Mouse (Mus musculus): ENCODE data around the gene Hrk. TPM values are rescaled to one million over a fixed set of nuclear protein-coding genes. Genes with fewer than 3 reads are reported as not detected.

Gene Hrk
- 2.3 and 2.6 TPM in 2 replicates for polyA plus RNA-seq (2015; fragmentation: Nextera tagmentation; extraction: Ambion mirVana)

DNA sequence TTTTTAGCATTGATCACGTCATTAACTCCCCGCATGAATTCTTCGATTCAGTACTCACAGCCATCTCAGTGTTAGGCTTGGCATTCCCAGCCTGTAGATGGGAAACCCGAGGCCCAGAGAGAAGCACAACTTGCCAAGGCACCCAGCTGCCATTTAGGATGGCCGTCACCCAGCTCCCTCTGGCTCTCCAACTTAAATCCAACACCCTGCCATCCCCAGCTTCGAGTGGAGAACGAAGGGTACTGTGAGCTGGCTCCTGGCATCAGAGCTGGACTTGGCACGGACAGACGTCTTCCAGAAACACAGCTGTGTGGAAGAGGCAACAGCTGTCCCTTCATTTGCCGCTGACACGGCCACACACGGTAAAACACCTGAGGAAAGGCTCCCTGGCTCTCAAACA, at the start of gene Hrk:
Hrk (plus strand) TSS at position 68 of the 400 bp plus-strand sequence.
- Histone ChIP-seq H3K36me3 (no peaks in the 10 kb centered on the region), H3K9me3 (no peaks in the 10 kb centered on the region), H3K4me1 (replicated peaks) (peaks cover 10% of the 10 kb centered on the region), H3K27me3 (peaks cover 84% of the 10 kb centered on the region), H3K27ac (no peak within 1 kb of the TSS), H3K9ac (no peak within 1 kb of the TSS; the same call in 1 of the 2 replicates), H3K4me2 (no peak within 1 kb of the TSS), H3K4me3 (no peak within 1 kb of the TSS)
- 69% methylated on average over 12 of the region's 12 CpGs for WGBS
- no peak for ATAC-seq (ENCODE audit: low FRiP score)

DNA sequence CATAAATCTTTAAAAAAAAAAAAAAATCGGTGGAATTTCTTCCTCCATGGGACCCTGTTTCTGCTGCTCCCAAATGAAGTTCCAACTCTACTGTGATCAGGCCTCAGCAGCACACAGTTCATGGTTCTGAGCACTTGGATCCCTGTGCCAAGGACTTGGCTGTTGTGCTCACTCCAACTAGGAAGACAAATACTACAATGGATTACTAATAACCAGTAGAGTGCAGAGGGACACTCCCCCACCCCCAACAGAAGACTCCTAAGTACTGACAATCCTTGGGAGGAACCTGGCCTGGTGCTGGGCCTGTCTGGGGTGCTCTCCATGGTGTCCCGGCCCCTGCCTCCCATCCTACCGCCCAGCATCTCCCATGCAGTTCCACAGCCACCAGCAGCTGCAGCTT, 46.1 kb upstream of the Hrk start:
- no peak overlapping the region for H3K4me2 ChIP-seq
- ATAC-seq (ENCODE audit: low FRiP score) = no peak

GRCm38 (mm10) chr5:118118922-118119321, 45.5 kb upstream of the Hrk start:
- 60% methylated on average over 5 of the region's 5 CpGs for WGBS
- no peak overlapping the region for H3K9ac ChIP-seq
- no peak overlapping the region for H3K4me2 ChIP-seq

More for the DNA sequence above, 46.1 kb upstream of the Hrk start:
- H3K4me3 ChIP-seq = no peak overlapping the region
- H3K4me1 ChIP-seq (replicated peaks) = peaks cover 68% of the 10 kb centered on the region
- no peaks in the 10 kb centered on the region for H3K9me3 ChIP-seq
- H3K9ac ChIP-seq = no peak overlapping the region
- WGBS = 79% methylated on average over 3 of the region's 3 CpGs
- H3K27ac ChIP-seq = peak overlapping the region; percentile 85
- H3K36me3 ChIP-seq = no peaks in the 10 kb centered on the region
- no peaks in the 10 kb centered on the region for H3K27me3 ChIP-seq

GRCm38 (mm10) chr5:118120670-118121069, 43.8 kb upstream of the Hrk start:
- Histone ChIP-seq H3K36me3 (peaks cover 10% of the 10 kb centered on the region), H3K27me3 (no peaks in the 10 kb centered on the region), H3K27ac (peak overlapping the region; percentile 14; the same call in 1 of the 2 replicates), H3K4me1 (replicated peaks) (peaks cover 69% of the 10 kb centered on the region), H3K4me3 (no peak overlapping the region), H3K9me3 (no peaks in the 10 kb centered on the region), H3K4me2 (no peak overlapping the region), H3K9ac (no peak overlapping the region)
- 35% methylated on average over 2 of the region's 2 CpGs for WGBS
- no peak for ATAC-seq (ENCODE audit: low FRiP score)

More at GRCm38 (mm10) chr5:118118922-118119321, 45.5 kb upstream of the Hrk start:
- peak overlapping the region; percentile 85 for H3K27ac ChIP-seq
- H3K9me3 ChIP-seq = no peaks in the 10 kb centered on the region
- peaks cover 73% of the 10 kb centered on the region for H3K4me1 ChIP-seq (replicated peaks)
- H3K4me3 ChIP-seq = no peak overlapping the region
- no peaks in the 10 kb centered on the region for H3K36me3 ChIP-seq
- peak; percentile 47; the same call in 1 of the 2 replicates for ATAC-seq (ENCODE audit: low FRiP score)
- H3K27me3 ChIP-seq = no peaks in the 10 kb centered on the region

- Histone ChIP-seq H3K27me3 (no peaks in the 10 kb centered on the region), H3K9ac (no peak overlapping the region), H3K4me2 (no peak overlapping the region), H3K27ac (no peak overlapping the region), H3K36me3 (peaks cover 16% of the 10 kb centered on the region), H3K9me3 (no peaks in the 10 kb centered on the region), H3K4me3 (no peak overlapping the region), H3K4me1 (replicated peaks) (peaks cover 57% of the 10 kb centered on the region)
- no peak for ATAC-seq (ENCODE audit: low FRiP score)
- 97% methylated on average over 4 of the region's 4 CpGs for WGBS
Observed at GRCm38 (mm10) chr5:118121928-118122327, 42.5 kb upstream of the Hrk start.

DNA sequence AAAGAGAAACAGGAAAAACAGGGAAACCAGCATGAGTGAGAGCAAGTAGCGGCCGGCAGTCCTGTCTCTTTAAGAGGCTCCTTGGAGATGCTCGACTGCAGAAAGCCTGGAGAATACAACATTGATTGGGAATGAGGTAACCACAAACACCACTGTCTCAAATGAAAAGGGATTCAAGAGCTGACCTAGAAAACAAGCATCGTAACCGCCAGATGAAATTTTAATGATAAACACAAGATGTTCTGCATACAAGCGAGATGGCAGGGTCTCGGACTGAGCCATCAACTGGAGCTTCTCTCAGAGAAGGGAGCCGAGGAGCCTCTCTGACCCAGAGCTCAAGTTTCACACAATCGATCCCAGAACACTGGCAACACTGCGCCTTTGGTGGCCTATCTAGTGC, 41.4 kb upstream of the Hrk start:
- Histone ChIP-seq H3K9ac (peak overlapping the region; percentile 6; the same call in 1 of the 2 replicates), H3K36me3 (peaks cover 28% of the 10 kb centered on the region), H3K27me3 (no peaks in the 10 kb centered on the region), H3K4me2 (no peak overlapping the region), H3K4me1 (replicated peaks) (peaks cover 46% of the 10 kb centered on the region), H3K4me3 (no peak overlapping the region), H3K27ac (peak overlapping the region; percentile 14), H3K9me3 (no peaks in the 10 kb centered on the region)
- ATAC-seq (ENCODE audit: low FRiP score) = no peak
- WGBS = 57% methylated on average over 10 of the region's 10 CpGs

DNA sequence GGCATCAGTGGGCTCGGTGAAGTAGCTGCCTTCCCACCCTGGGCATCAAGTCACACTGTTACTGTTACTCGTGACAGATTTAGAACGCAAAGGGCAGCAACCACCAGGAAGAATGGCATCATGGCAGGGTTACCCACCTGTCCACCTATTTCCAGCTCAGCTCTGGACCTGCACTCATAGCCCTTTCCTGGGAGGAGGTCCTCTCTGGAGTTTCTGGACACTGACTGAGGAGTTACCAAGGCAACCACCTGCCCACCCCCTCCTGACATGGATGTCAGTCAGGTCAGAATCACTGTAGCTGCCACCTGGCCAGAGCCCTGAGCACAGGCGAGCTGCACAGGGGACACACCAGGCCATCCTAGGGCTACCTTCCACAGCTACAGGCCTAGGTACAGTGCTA, 37.8 kb upstream of the Hrk start:
- H3K9me3 ChIP-seq = no peaks in the 10 kb centered on the region
- no peak overlapping the region for H3K9ac ChIP-seq
- H3K27ac ChIP-seq = no peak overlapping the region
- 91% methylated on average over 4 of the region's 4 CpGs for WGBS
- peaks cover 13% of the 10 kb centered on the region; the same call in 1 of the 2 replicates for H3K4me1 ChIP-seq (replicated peaks)
- H3K36me3 ChIP-seq = peaks cover 35% of the 10 kb centered on the region
- no peak for ATAC-seq (ENCODE audit: low FRiP score)
- no peak overlapping the region for H3K4me2 ChIP-seq
- no peaks in the 10 kb centered on the region for H3K27me3 ChIP-seq
- H3K4me3 ChIP-seq = no peak overlapping the region

DNA sequence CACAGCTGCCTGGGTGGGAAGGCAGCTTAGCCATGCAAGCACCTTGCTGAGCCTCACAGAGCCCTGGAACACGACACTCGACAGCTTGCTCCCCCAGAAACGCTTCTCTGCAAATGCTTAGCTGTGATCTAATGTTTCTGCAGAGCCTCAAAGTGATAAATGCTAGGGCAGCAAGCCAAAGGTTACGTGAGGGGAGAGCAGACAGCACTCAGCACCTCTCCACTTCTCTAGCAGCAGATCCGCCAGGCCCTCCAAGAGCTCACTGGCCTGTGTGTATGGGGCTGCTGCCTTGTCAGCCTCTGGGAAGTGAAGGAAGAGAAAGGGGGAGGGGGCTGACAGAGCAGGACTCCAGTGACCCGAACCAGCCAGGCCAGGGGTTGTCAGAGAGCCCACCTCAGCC, 36.2 kb upstream of the Hrk start:
- H3K36me3 ChIP-seq = peaks cover 35% of the 10 kb centered on the region
- no peak overlapping the region for H3K4me2 ChIP-seq
- no peak overlapping the region for H3K9ac ChIP-seq
- H3K9me3 ChIP-seq = no peaks in the 10 kb centered on the region
- 88% methylated on average over 6 of the region's 6 CpGs for WGBS
- 0 out of 2 replicates have a peak, but pooled peaks cover 6% of the 10 kb centered on the region for H3K4me1 ChIP-seq (replicated peaks)
- no peak for ATAC-seq (ENCODE audit: low FRiP score)
- H3K27ac ChIP-seq = no peak overlapping the region
- no peak overlapping the region for H3K4me3 ChIP-seq
- no peaks in the 10 kb centered on the region for H3K27me3 ChIP-seq

DNA sequence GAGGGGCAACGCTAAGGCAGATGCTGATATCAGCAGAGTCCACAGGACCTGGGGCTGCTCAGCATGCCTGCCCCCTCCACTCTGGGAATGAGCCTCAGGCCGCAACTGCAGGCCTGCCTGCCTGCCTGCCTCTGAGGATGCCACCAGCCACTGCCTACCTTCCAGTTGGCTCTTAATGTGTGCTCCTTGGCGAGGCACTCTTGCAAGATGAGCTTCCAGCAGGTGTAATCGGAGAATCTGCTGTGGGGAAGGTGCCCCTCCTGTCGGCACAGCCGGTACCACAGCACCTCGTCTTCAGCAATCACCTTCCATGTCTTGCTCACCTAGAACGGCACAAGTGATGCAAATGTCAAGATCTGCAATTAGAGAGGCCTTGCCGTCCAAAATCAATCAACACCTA, 35.8 kb upstream of the Hrk start:
- Histone ChIP-seq H3K36me3 (peaks cover 35% of the 10 kb centered on the region), H3K9me3 (no peaks in the 10 kb centered on the region), H3K4me2 (no peak overlapping the region), H3K9ac (no peak overlapping the region), H3K4me1 (replicated peaks) (0 out of 2 replicates have a peak, but pooled peaks cover 2% of the 10 kb centered on the region), H3K4me3 (no peak overlapping the region), H3K27me3 (no peaks in the 10 kb centered on the region), H3K27ac (no peak overlapping the region)
- ATAC-seq (ENCODE audit: low FRiP score) = no peak
- 89% methylated on average over 9 of the region's 9 CpGs for WGBS

DNA sequence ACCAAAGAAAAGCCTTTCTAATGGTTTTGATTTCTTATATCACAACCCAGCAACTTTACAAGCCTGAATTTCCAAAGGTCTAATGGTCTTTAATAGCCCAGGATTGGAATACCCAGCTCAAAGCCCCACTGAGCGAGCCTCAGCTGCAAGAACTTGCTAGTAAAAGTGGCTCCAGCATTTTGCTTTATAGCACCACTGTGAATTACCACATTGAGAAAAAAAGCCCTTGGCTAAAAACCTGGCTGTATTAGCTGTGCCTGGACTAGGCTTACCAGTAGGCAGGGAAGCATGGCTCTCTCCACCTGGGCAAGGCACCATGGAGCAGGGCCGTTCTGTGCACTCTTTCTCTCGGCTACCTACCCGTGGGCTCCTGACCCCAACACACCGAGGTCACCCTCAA, 28.1 kb upstream of the Hrk start:
- Histone ChIP-seq H3K27me3 (no peaks in the 10 kb centered on the region), H3K36me3 (peaks cover 33% of the 10 kb centered on the region), H3K27ac (no peak overlapping the region; the same call in 1 of the 2 replicates), H3K4me1 (replicated peaks) (peaks cover 9% of the 10 kb centered on the region), H3K9ac (0 out of 2 replicates have a peak overlapping the region, but pooled peaks have one; percentile 19), H3K9me3 (no peaks in the 10 kb centered on the region), H3K4me2 (no peak overlapping the region), H3K4me3 (no peak overlapping the region)
- 84% methylated on average over 5 of the region's 5 CpGs for WGBS
- ATAC-seq (ENCODE audit: low FRiP score) = no peak

DNA sequence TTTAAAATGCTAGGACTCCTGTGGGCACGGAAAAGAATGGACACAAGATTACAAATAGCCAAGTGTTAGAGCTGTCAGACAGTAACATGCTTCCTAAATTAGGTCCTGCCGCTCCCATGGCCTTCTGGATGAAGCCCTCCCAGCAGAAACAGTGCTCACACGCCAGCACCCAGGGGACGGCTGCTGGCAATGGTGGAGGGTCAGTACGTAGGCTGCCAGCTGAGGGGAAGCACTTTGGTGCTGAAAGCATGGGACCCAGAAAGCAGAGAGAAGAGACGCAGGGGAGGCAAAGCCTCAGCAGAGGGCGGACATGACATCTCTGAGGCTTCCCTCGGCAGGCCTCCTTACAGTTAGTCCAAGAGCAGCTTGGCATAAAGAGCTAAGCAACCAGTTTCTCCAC, 24.8 kb upstream of the Hrk start:
- ATAC-seq (ENCODE audit: low FRiP score) = no peak
- Histone ChIP-seq H3K4me2 (no peak overlapping the region), H3K27ac (no peak overlapping the region), H3K9ac (no peak overlapping the region), H3K9me3 (no peaks in the 10 kb centered on the region), H3K27me3 (no peaks in the 10 kb centered on the region), H3K4me3 (no peak overlapping the region), H3K36me3 (peaks cover 48% of the 10 kb centered on the region), H3K4me1 (replicated peaks) (peaks cover 28% of the 10 kb centered on the region)
- WGBS = 91% methylated on average over 8 of the region's 8 CpGs

DNA sequence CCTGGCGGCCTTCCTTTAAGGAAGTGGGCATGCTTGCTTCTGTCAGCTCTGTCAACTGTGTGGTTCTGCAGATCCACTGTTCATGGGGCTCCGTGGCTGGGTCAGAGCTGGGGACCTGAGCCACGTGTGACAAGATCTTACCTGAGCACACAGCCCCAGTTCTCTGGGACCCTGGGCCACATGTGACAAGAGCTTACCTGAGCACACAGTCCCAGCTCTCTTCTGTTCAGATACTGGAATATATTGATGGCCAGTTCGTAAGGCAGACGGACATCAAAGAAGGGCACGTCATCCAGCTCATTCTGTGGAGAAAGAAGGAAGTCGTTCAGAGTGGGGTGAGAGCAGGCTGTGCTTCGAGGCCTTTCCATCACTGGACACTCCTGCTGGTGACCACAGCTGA, 22.0 kb upstream of the Hrk start:
- ATAC-seq (ENCODE audit: low FRiP score) = no peak
- Histone ChIP-seq H3K27me3 (no peaks in the 10 kb centered on the region), H3K27ac (no peak overlapping the region), H3K4me1 (replicated peaks) (peaks cover 48% of the 10 kb centered on the region), H3K36me3 (peaks cover 48% of the 10 kb centered on the region), H3K4me3 (no peak overlapping the region), H3K9ac (no peak overlapping the region), H3K4me2 (no peak overlapping the region), H3K9me3 (no peaks in the 10 kb centered on the region)
- WGBS = 92% methylated on average over 8 of the region's 8 CpGs

DNA sequence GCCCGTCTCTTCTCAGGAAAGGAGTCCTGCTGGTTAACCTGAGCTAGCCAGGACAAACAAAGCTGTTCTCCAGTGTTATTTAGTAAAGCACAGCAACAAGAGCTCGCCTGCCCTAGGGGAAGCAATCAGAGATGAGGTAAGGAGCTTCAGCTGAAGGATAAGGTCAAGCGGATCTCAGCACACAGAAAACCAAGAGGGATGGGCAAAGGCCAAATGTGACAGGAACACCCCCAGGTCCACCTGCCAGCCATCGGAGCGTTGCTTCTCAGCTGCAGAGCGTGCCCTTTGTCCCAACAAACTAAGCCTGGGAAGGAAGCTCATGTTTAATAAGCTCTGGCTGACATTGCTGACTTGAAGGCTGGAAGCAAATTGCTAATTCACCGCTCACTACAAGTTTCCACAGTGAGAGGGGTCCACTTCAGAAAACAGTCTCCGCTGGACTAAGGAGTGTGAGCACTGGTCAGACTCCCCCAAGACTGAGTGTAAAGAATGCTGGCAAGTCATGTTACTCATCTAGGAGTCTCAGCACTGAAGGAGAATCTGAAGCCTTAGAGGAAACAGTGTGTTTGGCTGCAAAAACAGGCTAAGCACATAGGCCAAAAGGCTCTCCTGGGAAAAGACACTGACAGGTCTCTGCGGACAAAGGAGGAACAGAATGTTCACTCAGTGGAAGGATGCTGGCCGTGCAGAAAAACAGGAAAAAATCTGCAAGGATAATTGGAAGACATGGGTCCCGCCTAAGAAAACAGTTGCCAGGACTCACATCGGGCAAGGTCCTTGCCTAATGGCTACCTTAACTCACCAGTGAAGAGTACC, 21.0 kb upstream of the Hrk start:
- H3K36me3 ChIP-seq = peaks cover 42% of the 10 kb centered on the region
- no peaks in the 10 kb centered on the region for H3K9me3 ChIP-seq
- ATAC-seq (ENCODE audit: low FRiP score) = no peak
- WGBS = 80% methylated on average over 12 of the region's 12 CpGs
- H3K27ac ChIP-seq = 0 out of 2 replicates have a peak overlapping the region, but pooled peaks have one; percentile 8
- no peak overlapping the region for H3K4me2 ChIP-seq
- H3K4me1 ChIP-seq (replicated peaks) = peaks cover 54% of the 10 kb centered on the region
- no peak overlapping the region for H3K9ac ChIP-seq
- H3K4me3 ChIP-seq = no peak overlapping the region
- H3K27me3 ChIP-seq = no peaks in the 10 kb centered on the region
